Mouse (Mus musculus) ES-E14 (cell line): ENCODE results near the gene Fblim1.

Experiments used
- CHD2 ChIP-seq: IDR thresholded peaks from 2 replicates; pipeline ENCODE4 v1.6.1; 2014; ENCODE audit warnings: mild to moderate bottlenecking, low read depth, low read length, inconsistent platforms
- HCFC1 ChIP-seq: IDR thresholded peaks from 2 replicates; pipeline ENCODE4 v1.6.1; 2012; ENCODE audit warnings: low read length, inconsistent platforms, borderline replicate concordance; ENCODE audit not compliant: insufficient read depth
- MAFK ChIP-seq: IDR thresholded peaks from 2 replicates; pipeline ENCODE4 v1.6.1; 2014; ENCODE audit warnings: mild to moderate bottlenecking, low read depth, low read length, inconsistent platforms; ENCODE audit not compliant: insufficient read depth
- ZNF384 ChIP-seq: IDR thresholded peaks from 2 replicates; pipeline ENCODE4 v1.6.1; 2012; ENCODE audit warnings: low read depth, low read length, inconsistent platforms

DNA sequence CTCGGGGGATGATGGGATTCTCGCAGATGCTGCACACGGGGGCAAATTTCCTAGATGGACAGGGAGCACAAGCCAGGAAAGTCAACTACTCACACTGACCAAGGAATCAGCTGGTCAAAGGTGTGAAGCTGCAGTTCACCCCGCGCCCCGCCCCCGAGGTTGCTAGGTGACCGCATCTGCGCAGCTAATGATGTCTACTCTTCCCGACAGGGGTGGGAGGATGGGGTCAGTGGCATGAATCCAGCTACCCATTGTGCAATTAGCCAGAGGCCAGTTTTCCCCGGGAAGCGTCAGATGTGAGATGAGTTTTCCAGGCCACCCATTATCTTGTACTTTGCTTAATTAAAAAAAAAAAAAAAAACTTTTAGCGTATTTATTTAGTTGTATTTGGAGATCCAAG lies 24.8 kb downstream of the Fblim1 start:
- TF ChIP-seq CHD2 (no peak), ZNF384 (no peak), MAFK (no peak), HCFC1 (no peak)
